Comparison of ENCODE assay signal across 8 mouse cellular contexts in genomic region chr6:92850250-92850649, GRCm38 (mm10). TPM values are rescaled to one million over a fixed set of nuclear protein-coding genes. Genes with fewer than 3 reads are reported as not detected.
DNase-seq lines count a peak whose midpoint lies in the region; ATAC-seq and TF ChIP-seq lines count a peak whose summit lies in the region.
"Had no signal": no experiment of that assay in that cellular context is flagged by ENCODE, and none has a peak within 500 bp of the region (broad histone marks: within the 10 kb centered on the region; RNA-seq: fewer than 3 reads in every experiment).

No protein-coding gene starts in this region.

- 0 out of 2 replicates have a peak overlapping the region, but pooled peaks have one; percentile 0 for H3K27ac ChIP-seq in hindbrain, embryonic 16.5 days (ENCODE audit: low read depth, low read length)
- H3K27ac ChIP-seq in midbrain, postnatal 0 days (ENCODE audit: low read depth, low read length): no peak overlapping the region

- H3K9me3 ChIP-seq in hindbrain, embryonic 16.5 days (ENCODE audit: control insufficient read depth, low read length): no peaks in the 10 kb centered on the region
- no peaks in the 10 kb centered on the region for H3K9me3 ChIP-seq in midbrain, postnatal 0 days (ENCODE audit: low read length)

- ATAC-seq in hindbrain, embryonic 16.5 days: peak; percentile 94
- no peak for ATAC-seq in midbrain, postnatal 0 days (ENCODE audit: low FRiP score)

- no peaks in the 10 kb centered on the region; the same call in 1 of the 2 replicates for H3K4me1 ChIP-seq in hindbrain, embryonic 16.5 days (ENCODE audit: control insufficient read depth, insufficient read depth, low read depth, low read length)
- H3K4me1 ChIP-seq in midbrain, postnatal 0 days (ENCODE audit: insufficient read depth, low read length): no peaks in the 10 kb centered on the region
- H3K4me1 ChIP-seq: megakaryocyte, embryonic 14.5 days had no signal

- DNase-seq in adrenal gland, adult 8-10 months: peak; percentile 73
- peak; percentile 5 for DNase-seq in cerebellum, adult 8-10 months
- DNase-seq in gastrocnemius, postnatal 14 days: peak; percentile 74
- DNase-seq in left cerebral cortex, adult 18-20 months (ENCODE audit: low spot score in 2 of 2): peak; percentile 59 to 64
- peak; percentile 89 for DNase-seq in midbrain, postnatal 0 days (ENCODE audit: low spot score)
- DNase-seq in B cell, adult 2 months: no peak

- H3K4me3 ChIP-seq in hindbrain, embryonic 16.5 days (ENCODE audit: low read length): no peak overlapping the region
- no peak overlapping the region for H3K4me3 ChIP-seq in midbrain, postnatal 0 days (ENCODE audit: low read depth, low read length)
- H3K4me3 ChIP-seq: megakaryocyte, embryonic 14.5 days had no signal

- no peak overlapping the region for H3K4me2 ChIP-seq in hindbrain, embryonic 16.5 days (ENCODE audit: low read length)
- H3K4me2 ChIP-seq in midbrain, postnatal 0 days (ENCODE audit: low read depth, low read length, poor library complexity, severe bottlenecking): no peak overlapping the region

- H3K9ac ChIP-seq in hindbrain, embryonic 16.5 days (ENCODE audit: low read depth, low read length): no peak overlapping the region
- H3K9ac ChIP-seq in midbrain, postnatal 0 days (replicated peaks; ENCODE audit: low read length, poor library complexity, severe bottlenecking): no peak overlapping the region

- intact Hi-C loops in gastrocnemius, postnatal 14 days (cut with DNase I; ENCODE audit: low total_unique reads): no loop called here

- WGBS in hindbrain, embryonic 16.5 days: 19% methylated on average over 5 of the region's 5 CpGs
- WGBS in midbrain, postnatal 0 days: 24% methylated on average over 5 of the region's 5 CpGs

- TF ChIP-seq CTCF in midbrain, postnatal 0 days (IDR thresholded peaks at IDR 0.05): no peak

- H3K27me3 ChIP-seq in hindbrain, embryonic 16.5 days (replicated peaks; ENCODE audit: control insufficient read depth, insufficient read depth, low read length): no peaks in the 10 kb centered on the region
- H3K27me3 ChIP-seq in midbrain, postnatal 0 days (ENCODE audit: insufficient read depth, low read length): no peaks in the 10 kb centered on the region
- H3K27me3 ChIP-seq: megakaryocyte, embryonic 14.5 days had no signal

- H3K36me3 ChIP-seq in hindbrain, embryonic 16.5 days (ENCODE audit: control insufficient read depth, insufficient read depth, low read length): no peaks in the 10 kb centered on the region
- H3K36me3 ChIP-seq in midbrain, postnatal 0 days (ENCODE audit: insufficient read depth, low read length): no peaks in the 10 kb centered on the region

RNA-seq across cellular contexts. Expression of gene Gm15737, which starts 18.9 kb away (rescaled TPM):
- under 1 TPM in 1 of 4 experiments, not detected in 3; 0.06 TPM for total RNA-seq in adrenal gland, adult 8-10 months (2022)
- total RNA-seq in gastrocnemius, postnatal 14 days (2021): under 1 TPM; 0.64 to 0.80 TPM
- not detected in 2 replicates for polyA plus RNA-seq in hindbrain, embryonic 16.5 days (2015; fragmentation: Nextera tagmentation; extraction: Ambion mirVana)
- total RNA-seq in left cerebral cortex, adult 18-20 months (2021): not detected
- total RNA-seq in midbrain, postnatal 0 days (2014; rRNA removed): not detected in 2 replicates
- not detected in 2 replicates for polyA plus RNA-seq in midbrain, postnatal 0 days (2015; fragmentation: Nextera tagmentation; extraction: Ambion mirVana)

RNA-seq across cellular contexts. Expression of gene A730049H05Rik, which starts 34.0 kb away (rescaled TPM):
- 1 to 10 TPM; 1.9 to 7.0 (median 2.4) TPM for total RNA-seq in adrenal gland, adult 8-10 months (2022)
- total RNA-seq in gastrocnemius, postnatal 14 days (2021): not detected
- polyA plus RNA-seq in hindbrain, embryonic 16.5 days (2015; fragmentation: Nextera tagmentation; extraction: Ambion mirVana): 0.54 and 0.97 TPM in 2 replicates
- total RNA-seq in left cerebral cortex, adult 18-20 months (2021): not detected
- 0.82 and 1.1 TPM in 2 replicates for total RNA-seq in midbrain, postnatal 0 days (2014; rRNA removed)
- 0.43 and 0.83 TPM in 2 replicates for polyA plus RNA-seq in midbrain, postnatal 0 days (2015; fragmentation: Nextera tagmentation; extraction: Ambion mirVana)

Comparison
In these comparisons a context has a peak if more than half of its experiments do, and no peak if none do; other contexts are left out.
1. DNase-seq: peak in adrenal gland, adult 8-10 months (single experiment), cerebellum, adult 8-10 months (single experiment), gastrocnemius, postnatal 14 days (single experiment), left cerebral cortex, adult 18-20 months (2 of 2) and midbrain, postnatal 0 days (single experiment); none in B cell, adult 2 months (0 of 2).